Mouse (Mus musculus) right cerebral cortex, postnatal 14 days (tissue): Measurements from ENCODE around the gene Limch1.

Source experiments
- DNase-seq: peaks from one replicate; pipeline ENCODE4 v3.0.0; 2022

Limch1 gene

GRCm38 (mm10) chr5:66941710-66942450 lies 196.3 kb downstream of the Limch1 start:
- DNase-seq = no peak

- DNase-seq = no peak
These were observed 197.3 kb downstream of the Limch1 start for GRCm38 (mm10) chr5:66942922-66943321.

- DNase-seq = no peak
These were observed 197.9 kb downstream of the Limch1 start for GRCm38 (mm10) chr5:66943521-66943920.

- no peak for DNase-seq
These were observed 202.3 kb downstream of the Limch1 start for GRCm38 (mm10) chr5:66947958-66948357.

GRCm38 (mm10) chr5:66949098-66949692 lies 203.6 kb downstream of the Limch1 start:
- no peak for DNase-seq

- no peak for DNase-seq
These were observed 207.7 kb downstream of the Limch1 start for GRCm38 (mm10) chr5:66953375-66953774.

- DNase-seq = no peak
These were observed 208.5 kb downstream of the Limch1 start for GRCm38 (mm10) chr5:66953971-66954644.

GRCm38 (mm10) chr5:66955245-66955644 lies 209.6 kb downstream of the Limch1 start:
- DNase-seq = no peak

GRCm38 (mm10) chr5:66957656-66958055 lies 212.0 kb downstream of the Limch1 start:
- no peak for DNase-seq

- DNase-seq = no peak
These were observed 212.5 kb downstream of the Limch1 start for GRCm38 (mm10) chr5:66958118-66958517.

- no peak for DNase-seq
These were observed 214.3 kb downstream of the Limch1 start for GRCm38 (mm10) chr5:66959968-66960367.

- no peak for DNase-seq
These were observed 219.8 kb downstream of the Limch1 start for GRCm38 (mm10) chr5:66965442-66965841.

- no peak for DNase-seq
These were observed 221.5 kb downstream of the Limch1 start for GRCm38 (mm10) chr5:66967147-66967546.

GRCm38 (mm10) chr5:66967646-66968045 lies 222.0 kb downstream of the Limch1 start:
- no peak for DNase-seq

GRCm38 (mm10) chr5:66968059-66968833 lies 222.6 kb downstream of the Limch1 start:
- DNase-seq = peak; percentile 17

- DNase-seq = no peak
These were observed 223.5 kb downstream of the Limch1 start for GRCm38 (mm10) chr5:66968925-66969711.

GRCm38 (mm10) chr5:66975621-66976020 lies 230.0 kb downstream of the Limch1 start:
- DNase-seq = no peak

GRCm38 (mm10) chr5:66979332-66980218 lies 233.9 kb downstream of the Limch1 start:
- DNase-seq = peak; percentile 14

GRCm38 (mm10) chr5:66980862-66981261 lies 235.2 kb downstream of the Limch1 start:
- no peak for DNase-seq

GRCm38 (mm10) chr5:66983104-66983503 lies 237.5 kb downstream of the Limch1 start:
- DNase-seq = no peak

GRCm38 (mm10) chr5:66988926-66989325 lies 243.3 kb downstream of the Limch1 start:
- no peak for DNase-seq
